Mouse (Mus musculus) heart, embryonic 16.5 days (tissue): ENCODE measurements at regions not wholly inside any gene's neighbourhood (a gene's known extent, or its start where the extent isn't known, plus 50 kb on each side); places are given as distances from the start of the nearest gene placed in this dataset.

Experiments used
- ATAC-seq: fragments of 200-750 bp; cut with Nextera tagmentation; replicated peaks from 2 replicates; pipeline ENCODE4 v1.8.0; 2017; ENCODE audit warnings: moderate number of reproducible peaks; ENCODE audit not compliant: insufficient read depth, low FRiP score; ENCODE audit errors: extremely low read depth
- H3K27ac ChIP-seq: fragments of 300-500 bp; sonication (generic); 2 replicates; pipeline ENCODE4 v1.5.1; 2014; ENCODE audit warnings: mild to moderate bottlenecking, low read length, control low read depth, moderate library complexity
- H3K27me3 ChIP-seq: fragments of 300-500 bp; sonication (generic); 2 replicates; pipeline ENCODE4 v1.6.1; 2014; ENCODE audit warnings: low read length, mixed read lengths; ENCODE audit not compliant: control insufficient read depth, insufficient read depth
- H3K36me3 ChIP-seq: fragments of 300-500 bp; sonication (generic); 2 replicates; pipeline ENCODE4 v1.6.1; 2014; ENCODE audit not compliant: control insufficient read depth, insufficient read depth
- H3K4me1 ChIP-seq: fragments of 300-500 bp; sonication (generic); 2 replicates; pipeline ENCODE4 v1.6.1; 2014; ENCODE audit warnings: low read length, mixed read lengths; ENCODE audit not compliant: control insufficient read depth, insufficient read depth
- H3K4me2 ChIP-seq: fragments of 300-500 bp; sonication (generic); 2 replicates; pipeline ENCODE4 v1.6.1; 2014; ENCODE audit warnings: low read depth, mild to moderate bottlenecking, control low read depth, low read length
- H3K4me3 ChIP-seq: fragments of 300-500 bp; sonication (generic); 2 replicates; pipeline ENCODE4 v1.5.1; 2014; ENCODE audit warnings: mild to moderate bottlenecking, control low read depth, low read length
- H3K9ac ChIP-seq: fragments of 300-500 bp; sonication (generic); 2 replicates; pipeline ENCODE4 v1.6.1; 2014; ENCODE audit warnings: low read length, control low read depth
- H3K9me3 ChIP-seq: fragments of 300-500 bp; sonication (generic); replicated peaks from 2 replicates; pipeline ENCODE4 v1.6.1; 2016; ENCODE audit warnings: low read length; ENCODE audit not compliant: control insufficient read depth
- WGBS: fragments of 180-500 bp; shearing (Covaris S2); extraction: QIAGEN DNeasy Blood & Tissue Kit; methylation state at CpG from one replicate; pipeline ENCODE4 v1.1.7; 2014; 5-methylcytosine and 5-hydroxymethylcytosine counted together

GRCm38 (mm10) chr16:52947679-52948078, 493.8 kb upstream of the Alcam start:
- Histone ChIP-seq H3K27ac (no peak overlapping the region), H3K9ac (no peak overlapping the region), H3K4me1 (peaks cover 3% of the 10 kb centered on the region; the same call in 1 of the 2 replicates), H3K27me3 (no peaks in the 10 kb centered on the region), H3K9me3 (no peaks in the 10 kb centered on the region), H3K36me3 (no peaks in the 10 kb centered on the region), H3K4me2 (no peak overlapping the region), H3K4me3 (no peak overlapping the region)
- 33% methylated on average over 4 of the region's 4 CpGs for WGBS
- no peak; the same call in 1 of the 2 replicates for ATAC-seq

GRCm38 (mm10) chr16:52934749-52935148, 480.9 kb upstream of the Alcam start:
- no peaks in the 10 kb centered on the region for H3K4me1 ChIP-seq
- no peak overlapping the region for H3K4me3 ChIP-seq
- H3K27me3 ChIP-seq = no peaks in the 10 kb centered on the region
- no peak for ATAC-seq
- H3K4me2 ChIP-seq = no peak overlapping the region
- H3K36me3 ChIP-seq = no peaks in the 10 kb centered on the region
- no peak overlapping the region for H3K27ac ChIP-seq
- no peak overlapping the region for H3K9ac ChIP-seq
- no peaks in the 10 kb centered on the region for H3K9me3 ChIP-seq
- WGBS = 66% methylated on average over 1 of the region's 1 CpGs

- WGBS = 83% methylated on average over 3 of the region's 3 CpGs
- ATAC-seq = no peak
- Histone ChIP-seq H3K27ac (no peak overlapping the region), H3K4me3 (no peak overlapping the region), H3K4me2 (no peak overlapping the region), H3K27me3 (no peaks in the 10 kb centered on the region), H3K36me3 (no peaks in the 10 kb centered on the region), H3K4me1 (no peaks in the 10 kb centered on the region), H3K9ac (no peak overlapping the region), H3K9me3 (no peaks in the 10 kb centered on the region)
Observed at GRCm38 (mm10) chr16:52931978-52932377, 478.1 kb upstream of the Alcam start.

- no peaks in the 10 kb centered on the region for H3K4me1 ChIP-seq
- H3K4me3 ChIP-seq = no peak overlapping the region
- H3K27ac ChIP-seq = no peak overlapping the region
- no peak for ATAC-seq
- 82% methylated on average over 14 of the region's 14 CpGs for WGBS
- no peak overlapping the region for H3K9ac ChIP-seq
- no peaks in the 10 kb centered on the region for H3K36me3 ChIP-seq
- H3K4me2 ChIP-seq = no peak overlapping the region
- no peaks in the 10 kb centered on the region for H3K27me3 ChIP-seq
- H3K9me3 ChIP-seq = no peaks in the 10 kb centered on the region
Observed at GRCm38 (mm10) chr16:52892467-52893255, 438.8 kb upstream of the Alcam start.

GRCm38 (mm10) chr16:52879463-52880114, 425.7 kb upstream of the Alcam start:
- no peaks in the 10 kb centered on the region for H3K36me3 ChIP-seq
- ATAC-seq = no peak
- no peak overlapping the region for H3K4me3 ChIP-seq
- WGBS = 57% methylated on average over 4 of the region's 4 CpGs
- H3K9ac ChIP-seq = no peak overlapping the region
- H3K27ac ChIP-seq = no peak overlapping the region
- H3K4me1 ChIP-seq = no peaks in the 10 kb centered on the region
- no peaks in the 10 kb centered on the region for H3K27me3 ChIP-seq
- H3K4me2 ChIP-seq = no peak overlapping the region
- no peaks in the 10 kb centered on the region for H3K9me3 ChIP-seq

- no peaks in the 10 kb centered on the region for H3K9me3 ChIP-seq
- no peak overlapping the region for H3K27ac ChIP-seq
- no peaks in the 10 kb centered on the region for H3K36me3 ChIP-seq
- no peak for ATAC-seq
- no peaks in the 10 kb centered on the region for H3K27me3 ChIP-seq
- no peak overlapping the region for H3K9ac ChIP-seq
- no peak overlapping the region for H3K4me2 ChIP-seq
- no peak overlapping the region for H3K4me3 ChIP-seq
- WGBS = 76% methylated on average over 6 of the region's 6 CpGs
- no peaks in the 10 kb centered on the region for H3K4me1 ChIP-seq
Observed at GRCm38 (mm10) chr16:52867833-52868232, 414.0 kb upstream of the Alcam start.

GRCm38 (mm10) chr16:52863554-52863953, 409.7 kb upstream of the Alcam start:
- no peak overlapping the region for H3K9ac ChIP-seq
- no peak; the same call in 1 of the 2 replicates for ATAC-seq
- no peaks in the 10 kb centered on the region for H3K36me3 ChIP-seq
- H3K4me2 ChIP-seq = no peak overlapping the region
- 34% methylated on average over 1 of the region's 1 CpGs for WGBS
- no peak overlapping the region for H3K4me3 ChIP-seq
- H3K27ac ChIP-seq = no peak overlapping the region
- H3K9me3 ChIP-seq = no peaks in the 10 kb centered on the region
- no peaks in the 10 kb centered on the region for H3K27me3 ChIP-seq
- H3K4me1 ChIP-seq = no peaks in the 10 kb centered on the region

GRCm38 (mm10) chr16:52861263-52861662, 407.4 kb upstream of the Alcam start:
- Histone ChIP-seq H3K36me3 (no peaks in the 10 kb centered on the region), H3K4me1 (no peaks in the 10 kb centered on the region), H3K4me3 (no peak overlapping the region), H3K27ac (no peak overlapping the region), H3K27me3 (no peaks in the 10 kb centered on the region), H3K9me3 (no peaks in the 10 kb centered on the region), H3K9ac (no peak overlapping the region), H3K4me2 (no peak overlapping the region)
- no peak for ATAC-seq
- WGBS = 88% methylated on average over 6 of the region's 6 CpGs

- H3K4me1 ChIP-seq = no peaks in the 10 kb centered on the region
- 41% methylated on average over 8 of the region's 8 CpGs for WGBS
- no peak overlapping the region for H3K27ac ChIP-seq
- no peak overlapping the region for H3K4me2 ChIP-seq
- H3K4me3 ChIP-seq = no peak overlapping the region
- H3K9ac ChIP-seq = no peak overlapping the region
- no peaks in the 10 kb centered on the region for H3K36me3 ChIP-seq
- H3K9me3 ChIP-seq = no peaks in the 10 kb centered on the region
- H3K27me3 ChIP-seq = no peaks in the 10 kb centered on the region
- no peak for ATAC-seq
Observed at GRCm38 (mm10) chr16:52858441-52859209, 404.8 kb upstream of the Alcam start.
